Mouse (Mus musculus) gastrocnemius, postnatal 14 days (tissue): ENCODE measurements around the gene Spty2d1. TPM values are rescaled to one million over a fixed set of nuclear protein-coding genes. Genes with fewer than 3 reads are reported as not detected.

Experiments used
- total RNA-seq, 2 experiments: library from RNA; stranded (reverse); gene quantifications; 2 replicates each; pipeline ENCODE4 v1.2.3; 2021

The Spty2d1 gene
- total RNA-seq, 2 experiments from 2014 or later = 6.0 to 7.2 TPM

Other genes starting within 250 kb of the Spty2d1 start
- 10 to 100 TPM; 10.5 to 11.9 TPM for gene Hps5, start 212.3 kb downstream of the Spty2d1 start, total RNA-seq
- gene Gtf2h1, start 212.3 kb downstream of the Spty2d1 start, total RNA-seq = 10 to 100 TPM; 14.5 to 16.8 TPM
- gene Ldha, start 166.9 kb downstream of the Spty2d1 start, total RNA-seq = 1,000 to 10,000 TPM; 2,600 to 2,686 TPM
- gene Ldhc, start 147.2 kb downstream of the Spty2d1 start, total RNA-seq = not detected
- gene Tsg101, start 88.4 kb downstream of the Spty2d1 start, total RNA-seq = 10 to 100 TPM; 43.4 to 49.2 TPM
- gene Uevld, start 49.9 kb downstream of the Spty2d1 start, total RNA-seq = 10 to 100 TPM; 10.2 TPM
- gene Gm9999, start 24.8 kb downstream of the Spty2d1 start, total RNA-seq = not detected
- gene Tmem86a, start 42.2 kb upstream of the Spty2d1 start, total RNA-seq = 1 to 10 TPM; 7.2 to 8.1 TPM
- not detected for gene Ptpn5, start 125.3 kb upstream of the Spty2d1 start, total RNA-seq
- gene Mrgpra6, start 196.5 kb upstream of the Spty2d1 start, total RNA-seq = not detected
- gene Mrgpra9, start 244.4 kb upstream of the Spty2d1 start, total RNA-seq = not detected